Mouse (Mus musculus) lung, postnatal 0 days (tissue): ENCODE data around the gene Itpr1.

Experiments used
- CTCF ChIP-seq: IDR thresholded peaks from 2 replicates; pipeline ENCODE4 v1.5.1; 2016; ENCODE audit warnings: antibody characterized with exemption, mild to moderate bottlenecking
- EP300 ChIP-seq: IDR thresholded peaks from 2 replicates; pipeline ENCODE4 v1.6.1; 2016; ENCODE audit warnings: antibody characterized with exemption, mild to moderate bottlenecking, control low read depth

DNA sequence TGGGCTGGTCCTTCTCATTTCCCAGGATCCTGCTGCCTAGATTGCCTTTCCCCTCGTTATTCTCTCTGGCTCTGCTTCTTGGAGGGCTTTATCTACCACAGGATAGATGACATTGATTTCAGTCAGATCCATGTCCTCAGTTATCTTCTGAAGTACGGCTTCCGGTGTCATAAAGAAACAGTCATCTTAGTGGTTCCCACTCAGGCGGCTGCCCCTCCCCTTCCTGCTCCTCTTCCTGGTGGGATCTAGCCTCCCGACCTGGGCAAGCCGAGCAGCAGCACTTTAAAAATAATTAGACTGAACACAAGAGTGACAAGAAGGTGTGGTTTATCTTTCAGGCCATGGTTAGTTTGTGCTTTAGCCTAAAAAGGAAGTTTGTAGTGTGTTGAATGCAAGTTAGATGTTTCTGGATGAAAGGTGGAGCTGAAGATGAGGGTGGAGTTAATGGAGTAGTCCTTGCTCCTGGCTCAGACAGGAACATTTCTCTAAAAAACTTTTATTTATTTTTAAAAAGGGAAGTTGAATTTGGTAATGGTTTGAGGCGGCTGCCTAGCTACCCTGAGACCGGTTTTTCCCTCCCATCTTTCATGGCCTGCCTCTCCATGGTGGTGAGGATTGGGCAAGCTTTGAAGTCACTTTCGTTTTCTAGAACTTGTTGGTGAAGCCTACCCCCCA lies 94.2 kb downstream of the Itpr1 start:
- TF ChIP-seq CTCF (no peak), EP300 (no peak)
